Mouse (Mus musculus): ENCODE data around the gene Lsm10.

DNA sequence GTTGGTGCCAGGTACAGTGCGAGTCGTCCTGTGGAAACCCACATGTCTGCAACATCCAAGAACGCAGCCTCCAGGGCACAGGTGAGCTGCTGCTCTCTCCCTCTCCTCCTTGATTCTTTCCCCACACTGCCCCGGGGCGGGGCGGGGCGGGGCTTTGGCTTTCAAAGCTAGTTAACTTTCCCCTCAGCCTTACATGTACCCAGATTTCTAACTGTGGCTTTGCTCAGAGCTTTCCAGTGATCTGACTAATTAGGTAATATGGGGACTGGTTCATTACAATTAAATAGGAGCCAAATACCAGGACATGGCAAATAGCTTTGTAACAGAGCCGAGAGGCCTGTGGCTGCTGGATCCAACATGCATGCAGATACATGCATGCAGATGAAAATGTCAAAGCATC, 12.0 kb upstream of the Lsm10 start:
- no peak for TF ChIP-seq CTCF (IDR thresholded peaks at IDR 0.05 in 2 of 3, conservative IDR thresholded peaks at IDR 0.05 in 1 of 3; ENCODE audit: control insufficient read depth in 1 of 3, insufficient read depth in 1 of 3, low read depth in 2 of 3, low read length in 3 of 3, poor library complexity in 1 of 3, severe bottlenecking in 1 of 3)
- TF ChIP-seq EP300 (IDR thresholded peaks at IDR 0.05; ENCODE audit: low read depth in 1 of 2, low read length in 2 of 2) = no peak
- no peak for TF ChIP-seq MYC (IDR thresholded peaks at IDR 0.05; ENCODE audit: low read depth, low read length)
- TF ChIP-seq POLR2A (IDR thresholded peaks at IDR 0.05; ENCODE audit: control insufficient read depth in 1 of 2, insufficient read depth in 1 of 2, low read depth in 1 of 2, low read length in 2 of 2, poor library complexity in 1 of 2) = no peak
- no peak for TF ChIP-seq POLR2AphosphoS2 (IDR thresholded peaks at IDR 0.05; ENCODE audit: low read length)
- TF ChIP-seq MAX (IDR thresholded peaks at IDR 0.05; ENCODE audit: low read length) = no peak
- TF ChIP-seq GABPA (IDR thresholded peaks at IDR 0.05; ENCODE audit: low read depth, low read length) = no peak
- TF ChIP-seq CHD1 (IDR thresholded peaks at IDR 0.05; ENCODE audit: low read depth, low read length) = no peak
